Mouse (Mus musculus): ENCODE results near the gene Coq10a.

DNA sequence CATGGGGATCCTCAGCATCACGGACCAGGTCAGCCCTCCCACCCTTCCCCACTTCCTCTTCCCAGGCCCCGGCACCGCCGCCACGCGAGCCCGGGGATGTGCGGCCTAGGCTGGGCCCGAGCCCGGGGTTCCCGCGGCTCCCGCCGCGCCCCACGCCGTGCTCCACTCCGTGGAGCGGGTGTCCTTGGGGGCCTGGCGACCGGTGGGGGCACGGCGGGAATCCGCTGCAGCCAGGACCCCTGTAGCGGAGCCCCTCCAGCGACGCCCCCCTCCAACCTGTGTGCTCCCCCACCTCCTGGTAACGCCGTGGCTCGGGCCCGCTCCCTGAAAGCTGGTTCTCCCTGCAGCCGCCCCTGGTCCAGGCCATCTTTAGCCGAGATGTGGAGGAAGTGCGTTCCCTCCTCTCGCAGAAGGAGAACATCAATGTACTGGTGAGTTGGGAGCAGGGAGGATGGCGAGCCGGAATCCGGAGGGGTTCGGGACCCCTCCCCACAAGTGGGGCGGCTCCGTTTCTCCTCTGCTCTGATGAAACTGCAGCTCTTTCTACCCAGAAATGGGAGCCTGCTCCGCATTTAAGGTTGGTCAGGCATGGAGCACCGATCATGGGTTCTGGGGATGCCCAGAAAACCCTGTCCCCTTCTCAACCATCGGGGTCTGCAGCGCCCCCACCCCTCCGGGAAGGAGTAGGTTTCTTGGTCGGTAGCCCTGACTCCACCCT lies 8.6 kb upstream of the Coq10a start:
- TF ChIP-seq CTCF (IDR thresholded peaks at IDR 0.05; ENCODE audit: low read depth, low read length) (peak; percentile 23), POLR2A (IDR thresholded peaks at IDR 0.05; ENCODE audit: insufficient read depth, low read length) (no peak), EP300 (IDR thresholded peaks at IDR 0.05; ENCODE audit: insufficient read depth, low read depth, low read length) (no peak)
